Mouse (Mus musculus): Measurements from ENCODE around the gene Nme6.
A peak's percentile ranks its signal among the peaks of the same experiment; 100 is the strongest.
"Not testable (repeated sequence)": the region's sequence is repeated elsewhere in the genome, so short reads cannot be mapped to it uniquely, and the experiment has no call there.

Gene Nme6

GRCm38 (mm10) chr9:109832391-109833087 lies at the start of gene Nme6:
Gene Nme6 (plus strand): TSS chr9:109832749.
- peak; percentile 85 for DNase-seq

GRCm38 (mm10) chr9:109790570-109790969 lies 42.0 kb upstream of the Nme6 start, which contains the start of gene Fbxw27:
Gene Fbxw27 (minus strand): TSS chr9:109790670.
- DNase-seq = not testable (repeated sequence)

DNA sequence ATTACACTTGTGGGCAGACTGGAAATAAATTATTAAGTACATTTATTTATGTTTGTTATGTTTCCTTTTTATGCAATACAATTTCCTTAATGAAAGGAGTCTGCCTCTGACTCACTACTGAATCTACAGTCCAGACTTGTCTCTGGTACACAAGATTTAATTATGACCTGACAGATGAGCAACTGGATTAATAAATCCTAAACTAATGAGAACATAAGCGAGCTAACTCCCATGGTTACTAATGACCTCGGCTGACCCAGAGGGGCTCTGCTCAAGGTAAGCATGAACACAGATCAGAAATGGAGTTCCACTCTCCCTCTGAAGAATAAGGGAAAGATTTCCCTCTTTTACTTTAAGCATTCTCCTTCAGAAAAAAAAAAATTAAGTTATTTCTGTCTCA lies 37.3 kb upstream of the Nme6 start:
- no peak for DNase-seq

DNA sequence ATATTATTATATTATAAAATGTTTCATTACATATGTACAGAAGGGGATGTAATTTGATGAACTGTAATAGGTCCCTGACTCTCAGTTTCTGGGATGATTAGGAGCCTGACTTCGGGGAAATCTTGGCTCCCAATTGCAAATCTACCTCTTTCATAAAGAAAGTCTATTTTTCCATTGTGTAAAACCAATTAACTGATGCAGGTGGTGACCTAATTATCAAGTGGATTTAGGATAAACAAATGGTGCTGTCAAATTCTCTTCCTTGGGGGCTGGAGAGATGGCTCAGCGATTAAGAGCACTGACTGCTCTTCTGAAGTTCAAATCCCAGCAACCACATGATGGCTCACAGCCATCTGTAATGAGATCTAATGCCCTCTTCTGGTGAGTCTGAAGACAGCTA lies 36.7 kb upstream of the Nme6 start:
- no peak for DNase-seq

- peak; percentile 3 for DNase-seq
These were observed 34.5 kb upstream of the Nme6 start for GRCm38 (mm10) chr9:109798051-109798450.

DNA sequence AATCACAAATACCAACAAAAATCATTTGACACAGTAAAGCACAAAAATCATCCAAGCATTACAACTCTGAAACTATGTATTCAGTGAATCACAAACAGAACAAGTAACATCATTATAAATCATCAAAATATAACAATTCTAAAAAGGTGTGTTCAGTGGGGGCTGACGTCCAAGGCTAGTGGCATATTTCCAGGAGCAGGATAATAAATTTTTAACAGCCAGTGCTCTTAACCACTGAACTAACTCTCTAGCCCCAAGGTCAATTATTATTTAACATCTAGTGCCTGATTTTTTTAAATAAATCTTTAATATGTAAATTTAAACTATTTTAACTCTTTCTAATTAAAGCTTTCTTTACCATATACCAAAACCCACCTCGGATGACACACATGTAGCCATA lies 27.0 kb upstream of the Nme6 start:
- DNase-seq = not testable (repeated sequence)

- DNase-seq = no peak
These were observed 26.3 kb upstream of the Nme6 start for GRCm38 (mm10) chr9:109806260-109806659.

- DNase-seq = no peak
These were observed 25.8 kb upstream of the Nme6 start for GRCm38 (mm10) chr9:109806695-109807293.

DNA sequence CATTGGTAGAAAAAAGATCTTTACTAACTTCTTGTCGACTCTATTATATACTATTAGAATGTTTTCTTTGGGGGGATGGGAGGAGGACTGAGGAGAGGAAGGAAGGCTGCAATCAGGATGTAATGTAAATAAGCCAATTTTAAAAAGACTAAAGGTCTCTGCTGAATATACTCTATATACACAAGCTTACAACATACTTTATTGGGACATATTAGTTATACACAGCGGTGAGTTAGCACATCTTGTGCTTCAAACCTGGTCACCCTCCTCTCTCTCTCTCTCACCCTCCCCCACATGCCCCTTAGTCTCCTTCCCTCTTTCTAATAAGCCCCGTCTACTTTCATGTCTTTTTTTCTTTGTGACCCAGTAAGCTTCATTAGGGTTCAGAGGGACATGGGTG lies 24.7 kb upstream of the Nme6 start:
- no peak for DNase-seq

DNA sequence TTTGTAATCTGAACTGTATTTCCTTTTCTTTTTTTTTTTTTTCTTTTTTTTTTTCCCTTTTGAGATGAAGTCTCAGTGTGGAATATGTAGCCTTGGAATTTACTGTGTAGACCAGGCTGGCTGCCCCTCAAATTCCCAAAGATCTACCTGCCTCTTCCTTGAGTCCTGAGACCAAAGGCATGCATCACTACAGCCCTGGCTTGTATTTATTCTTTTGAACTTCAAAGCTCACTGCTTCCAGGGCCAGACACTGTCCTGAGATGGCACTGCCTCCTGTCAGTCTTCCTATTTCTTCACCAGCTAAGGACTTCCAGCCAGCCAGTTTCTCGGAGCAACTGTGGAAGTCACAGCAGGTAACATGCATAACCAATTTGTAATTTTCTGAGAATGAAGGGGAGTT lies 20.6 kb upstream of the Nme6 start, which contains the start of gene Spink8:
Gene Spink8 (plus strand): TSS at position 301 of the 400 bp plus-strand sequence.
- no peak for DNase-seq

DNA sequence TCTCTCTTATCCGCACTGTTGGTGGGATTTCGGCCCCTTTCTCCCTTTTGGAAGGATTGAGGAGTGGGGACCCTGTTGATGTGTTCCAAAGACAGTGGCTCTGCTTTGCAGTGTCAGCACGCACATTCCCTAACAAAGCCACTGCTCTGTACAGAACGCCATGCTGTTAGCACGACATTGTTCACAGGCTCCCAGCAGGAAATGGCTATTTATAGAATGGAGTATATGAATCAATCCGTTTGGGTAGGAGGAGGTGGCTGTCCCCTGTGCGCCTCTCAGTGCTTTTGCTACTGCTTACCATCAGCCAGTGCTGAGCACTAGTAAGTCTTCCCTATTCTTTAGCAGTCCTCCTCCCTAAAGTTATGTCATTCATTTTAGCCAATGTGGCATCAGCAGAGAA lies 19.1 kb upstream of the Nme6 start:
- no peak for DNase-seq

DNA sequence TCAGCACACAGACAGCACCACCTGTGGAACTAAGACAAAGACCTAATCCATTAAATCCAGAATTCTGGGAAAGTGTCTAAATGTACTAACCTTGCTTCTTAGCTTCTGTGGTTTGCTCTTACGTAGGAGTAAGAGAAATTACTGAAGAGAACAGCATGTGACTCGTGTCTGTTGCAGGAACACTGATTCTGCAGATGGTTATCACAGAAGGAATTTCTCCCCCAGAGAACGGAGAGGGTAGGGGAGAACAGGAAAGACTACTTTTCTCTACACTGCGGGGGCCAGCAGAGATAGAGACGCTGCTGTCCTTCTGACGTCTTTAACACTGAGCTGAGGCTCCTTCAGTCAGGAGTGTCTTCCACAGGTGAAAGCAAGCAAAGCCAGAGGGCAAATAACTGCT lies 16.2 kb upstream of the Nme6 start:
- DNase-seq = no peak

GRCm38 (mm10) chr9:109825739-109826138 lies 6.8 kb upstream of the Nme6 start:
- DNase-seq = no peak

- no peak for DNase-seq
These were observed 6.4 kb upstream of the Nme6 start for GRCm38 (mm10) chr9:109826181-109826580.

- DNase-seq = no peak
These were observed 501 bp downstream of the Nme6 start for GRCm38 (mm10) chr9:109833088-109833412.

DNA sequence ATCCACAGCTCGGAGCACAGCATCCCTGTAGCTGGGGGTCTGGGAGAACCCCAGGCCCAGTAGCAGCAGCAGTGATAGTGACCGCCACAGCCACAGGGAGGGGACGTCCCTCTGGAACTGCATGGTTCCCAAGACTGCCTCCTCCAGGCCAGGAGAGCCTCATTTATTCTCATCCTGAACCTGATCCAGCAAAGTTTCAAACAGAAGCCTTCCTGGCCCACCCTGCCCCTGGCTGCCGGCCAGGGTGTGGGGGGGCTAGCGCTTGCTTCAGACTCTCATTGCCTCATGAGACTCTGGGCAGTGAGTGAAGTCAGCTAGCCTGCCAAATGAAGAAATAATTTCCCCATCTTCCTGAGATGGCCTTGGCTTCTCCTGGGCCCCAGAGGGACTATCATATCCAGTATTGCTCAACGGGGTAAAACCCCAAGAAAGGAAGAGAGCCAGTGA lies 16.8 kb downstream of the Nme6 start, which contains the start of gene Camp:
Gene Camp (minus strand): TSS at position 306 of the 447 bp plus-strand sequence.
- DNase-seq = no peak

DNA sequence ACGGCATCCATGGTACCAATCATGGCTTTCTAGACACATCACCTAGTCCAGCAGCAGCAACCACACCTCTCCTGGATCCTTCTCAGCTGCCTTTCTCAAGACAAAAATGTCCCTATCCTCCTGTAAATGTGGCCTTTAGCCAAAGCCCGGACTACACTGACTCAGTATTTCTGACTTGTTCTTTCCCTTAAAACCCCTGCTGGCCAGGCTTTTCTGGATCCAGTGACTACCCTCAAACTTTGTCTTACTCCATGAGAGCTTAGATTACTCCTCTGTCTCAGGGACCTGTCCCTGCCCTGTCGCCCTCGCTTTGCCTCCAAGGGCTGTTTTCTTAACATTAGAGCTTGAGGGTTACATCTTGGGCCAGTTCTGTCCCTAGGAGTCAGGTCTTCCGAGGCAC lies 17.6 kb downstream of the Nme6 start:
- no peak for DNase-seq

DNA sequence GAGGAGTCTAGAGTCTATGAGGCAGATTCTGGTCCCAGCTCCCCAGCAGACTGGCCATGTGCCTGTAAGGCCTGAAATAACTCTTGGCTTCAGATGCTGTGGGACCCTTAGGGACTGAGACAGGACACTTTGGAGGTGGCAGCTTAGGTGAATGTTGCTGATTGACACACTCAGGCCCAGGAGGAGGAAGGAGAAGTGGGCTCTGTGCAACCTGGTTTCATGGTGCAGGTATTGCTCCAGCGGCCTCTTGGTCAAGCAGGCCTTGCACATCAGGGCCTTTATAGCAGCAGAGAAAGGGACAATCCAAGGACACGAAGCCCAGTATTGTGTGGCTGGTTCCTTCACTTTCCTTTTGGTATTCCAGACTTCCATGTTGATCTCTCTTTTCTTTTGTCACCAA lies 21.8 kb downstream of the Nme6 start:
- no peak for DNase-seq

- no peak for DNase-seq
These were observed 23.4 kb downstream of the Nme6 start for GRCm38 (mm10) chr9:109855947-109856346.

DNA sequence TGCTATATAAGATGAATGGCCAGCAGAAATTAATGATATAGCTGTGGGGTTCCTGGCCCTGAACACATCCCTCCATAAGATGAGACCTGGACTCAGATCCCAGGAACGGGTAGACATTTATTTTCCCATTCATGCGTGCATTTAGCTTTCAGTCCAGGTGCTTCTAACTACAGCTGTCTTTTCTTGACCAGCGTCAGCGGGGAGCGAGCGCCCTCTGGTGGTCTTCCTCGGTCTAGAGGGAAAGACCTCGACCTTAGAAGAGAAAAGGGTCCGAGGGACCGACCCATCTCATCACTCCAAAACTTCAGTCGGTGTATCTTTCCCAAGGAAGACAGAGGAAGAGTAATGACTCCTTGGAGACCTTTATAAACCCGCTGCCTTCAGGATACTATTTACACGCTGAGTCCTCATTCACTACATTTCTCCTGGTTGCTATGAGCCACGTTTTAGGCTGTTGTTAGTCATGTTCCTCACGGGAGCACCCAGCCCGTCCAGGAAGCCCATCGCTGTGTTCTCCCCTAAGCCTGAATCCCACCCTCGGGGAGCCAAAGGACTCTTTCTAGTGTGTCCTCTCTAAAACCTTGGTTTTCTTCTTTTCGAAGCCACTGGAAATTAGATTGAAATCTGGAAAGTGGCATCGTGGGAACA lies 30.0 kb downstream of the Nme6 start:
- DNase-seq = peak; percentile 64

- DNase-seq = no peak
These were observed 30.5 kb downstream of the Nme6 start for GRCm38 (mm10) chr9:109863085-109863484.

DNA sequence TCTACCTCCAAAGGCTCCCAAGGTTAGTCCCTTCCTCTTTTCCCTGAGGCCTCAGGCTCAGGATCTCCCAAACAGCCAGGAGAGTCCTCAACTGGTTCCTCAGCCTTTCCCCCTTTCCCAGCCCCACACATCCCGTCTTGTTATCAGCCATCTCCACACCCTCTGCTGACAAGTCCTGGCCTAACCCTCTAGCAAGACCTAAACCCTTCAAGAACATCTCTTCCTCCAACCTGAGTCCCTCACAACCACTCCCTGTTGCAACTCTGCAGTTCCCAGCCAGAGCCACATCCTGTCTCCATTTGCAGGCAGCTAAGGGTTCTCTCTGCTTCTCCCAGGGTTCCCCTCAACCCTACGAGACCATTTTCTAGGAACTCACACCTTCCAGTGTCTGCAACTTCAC lies 33.7 kb downstream of the Nme6 start:
- no peak for DNase-seq

DNA sequence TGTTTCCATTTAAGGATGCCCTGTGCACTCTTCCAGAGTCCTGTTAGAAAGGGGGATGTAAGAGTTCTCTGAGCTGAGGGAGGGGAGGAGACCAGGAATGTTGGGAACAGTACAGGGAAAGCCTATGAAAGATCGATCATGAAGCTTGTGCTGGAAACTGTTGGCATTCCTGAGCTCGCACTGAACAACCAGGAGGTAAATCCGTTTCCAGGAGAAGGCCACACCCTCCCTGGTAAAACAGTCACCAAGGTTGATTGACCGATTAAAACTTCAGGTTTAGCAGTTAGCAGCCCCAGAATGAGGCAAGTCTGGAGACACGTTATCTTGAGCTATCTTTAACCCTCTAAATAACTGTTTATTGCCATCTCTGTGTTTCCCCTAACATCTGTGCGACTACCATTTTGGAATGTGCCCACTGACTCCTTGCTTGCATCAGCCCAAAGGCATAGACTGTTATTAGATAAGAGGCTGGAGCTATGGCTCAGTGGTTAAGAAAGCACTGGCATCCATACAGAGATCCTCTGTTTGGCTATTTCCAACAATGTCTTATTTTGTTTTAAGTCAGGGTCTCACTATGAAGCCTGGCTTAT lies 38.5 kb downstream of the Nme6 start:
- no peak for DNase-seq

Data from cerebellum, adult 9-10 months (tissue).